Mouse (Mus musculus) MEL-GATA-1-ER (cell line): ENCODE measurements at regions not wholly inside any gene's neighbourhood (a gene's known extent, or its start where the extent isn't known, plus 50 kb on each side); places are given as distances from the start of the nearest gene placed in this dataset.
"Not testable (repeated sequence)": the region's sequence is repeated elsewhere in the genome, so short reads cannot be mapped to it uniquely, and the experiment has no call there.

Source experiments
- DNase-seq: peaks from one replicate; pipeline ENCODE4 v3.0.0-alpha.2; 2012; ENCODE audit warnings: low read depth; ENCODE audit errors: extremely low read depth

DNA sequence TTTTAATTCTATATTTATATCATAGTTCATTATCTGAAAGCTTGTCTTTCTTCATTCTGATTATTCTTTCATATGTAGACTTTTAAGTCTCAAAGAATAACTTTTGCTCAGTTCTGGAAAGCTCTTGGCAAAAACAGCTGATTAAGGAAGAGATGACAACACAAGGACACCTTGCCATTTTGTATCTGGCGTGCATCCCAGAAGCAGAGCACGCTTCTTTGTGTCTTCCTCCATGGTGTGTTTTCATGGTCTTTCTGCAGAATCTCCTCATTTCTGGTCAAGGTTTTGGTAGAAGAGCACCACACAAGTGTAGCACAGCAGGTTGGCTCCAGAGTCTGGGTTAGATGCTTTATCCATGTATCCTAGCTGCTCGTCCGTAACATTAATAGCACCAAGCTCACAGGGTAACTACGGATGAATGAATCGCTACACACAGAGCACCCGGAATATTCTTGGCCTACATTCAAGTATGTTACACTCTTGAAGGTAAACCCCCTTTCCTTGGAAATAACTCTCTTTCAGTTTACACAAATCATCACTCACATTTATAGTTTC lies 148.9 kb upstream of the Ddhd1 start:
- no peak for DNase-seq

DNA sequence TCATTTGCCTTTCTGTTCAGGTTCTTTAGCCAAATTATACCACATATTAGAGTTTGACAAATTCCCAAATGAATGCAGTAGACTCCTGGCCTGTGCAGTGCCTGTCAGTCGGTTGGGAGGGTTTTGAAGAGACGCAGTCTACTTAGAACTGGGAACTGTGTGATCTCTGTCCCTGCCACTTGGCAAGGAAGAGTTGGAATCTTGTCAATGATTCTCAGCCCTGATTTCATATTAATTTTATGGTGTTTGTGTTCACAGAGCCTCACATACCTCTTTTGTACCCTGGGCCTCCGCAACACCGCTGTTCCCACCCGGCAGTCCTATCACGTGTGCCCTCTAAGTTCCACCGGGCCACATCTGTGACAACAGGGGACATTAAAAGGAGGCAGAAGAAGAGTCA lies 149.8 kb upstream of the Ddhd1 start:
- DNase-seq = no peak

GRCm38 (mm10) chr14:45809491-45809890 lies 151.5 kb upstream of the Ddhd1 start:
- DNase-seq = no peak

DNA sequence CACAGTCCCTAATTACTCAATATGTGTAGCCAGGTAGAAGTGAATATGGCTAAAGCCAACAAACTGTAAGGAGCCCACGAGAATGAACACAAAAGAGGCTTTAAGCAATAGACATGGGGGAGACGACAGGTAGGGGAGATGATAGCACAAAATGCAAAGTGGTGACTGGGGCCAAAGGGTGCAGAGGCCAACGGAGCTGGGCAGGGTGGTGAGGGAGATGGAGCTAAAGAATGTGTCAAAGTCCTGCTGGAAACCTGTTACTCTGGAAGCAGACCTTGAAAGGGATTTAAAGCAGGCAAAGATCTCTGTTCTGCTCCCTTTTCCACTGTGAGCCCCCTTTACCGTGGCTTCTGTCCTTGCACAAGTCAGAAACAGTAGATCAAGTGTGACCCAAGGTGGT lies 152.2 kb upstream of the Ddhd1 start:
- DNase-seq = no peak

GRCm38 (mm10) chr14:45810630-45811029 lies 152.7 kb upstream of the Ddhd1 start:
- no peak for DNase-seq

DNA sequence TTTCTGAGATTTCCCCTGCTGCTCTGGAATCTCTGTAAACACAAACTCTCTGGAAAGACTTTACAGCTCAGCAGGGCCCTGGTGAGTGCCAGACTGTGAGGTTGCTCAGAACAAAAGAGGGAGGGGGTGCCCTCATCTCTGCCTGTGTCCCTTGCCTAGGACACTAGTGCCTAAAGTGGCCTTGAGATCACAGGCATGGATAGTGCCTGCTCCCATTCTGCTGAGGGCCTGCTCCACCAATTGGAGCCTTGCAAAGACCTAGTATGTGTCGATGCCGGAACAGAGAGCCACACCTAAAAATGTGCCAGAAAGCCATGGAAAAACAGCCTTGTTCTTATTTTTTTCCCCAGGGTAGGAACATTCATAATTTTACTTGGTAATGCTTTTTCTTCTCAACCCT lies 157.7 kb upstream of the Ddhd1 start:
- no peak for DNase-seq

GRCm38 (mm10) chr14:45816611-45817010 lies 158.7 kb upstream of the Ddhd1 start:
- not testable (repeated sequence) for DNase-seq

- DNase-seq = no peak
Observed at GRCm38 (mm10) chr14:45817756-45818155, 159.8 kb upstream of the Ddhd1 start.

DNA sequence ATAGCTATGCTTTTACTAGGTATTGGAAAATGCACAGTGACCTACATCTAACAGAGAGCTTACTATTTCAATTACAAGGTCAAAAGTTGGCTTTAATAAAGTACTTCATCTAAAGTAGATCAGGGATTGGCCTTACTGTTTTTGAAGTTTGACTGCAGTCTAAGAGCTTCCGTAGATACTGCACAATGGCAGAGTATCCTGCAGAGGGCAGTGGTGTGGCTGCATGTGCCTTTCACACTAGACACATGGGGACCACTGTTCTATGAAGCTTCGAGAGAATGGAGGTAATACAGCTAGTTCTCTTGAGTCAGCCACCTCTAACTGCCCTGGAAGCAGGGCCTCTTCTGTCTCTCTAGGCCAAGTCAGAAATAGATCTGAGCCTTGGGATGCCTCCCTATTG lies 166.7 kb upstream of the Ddhd1 start:
- no peak for DNase-seq

GRCm38 (mm10) chr14:45826023-45826422 lies 168.1 kb upstream of the Ddhd1 start:
- no peak for DNase-seq

DNA sequence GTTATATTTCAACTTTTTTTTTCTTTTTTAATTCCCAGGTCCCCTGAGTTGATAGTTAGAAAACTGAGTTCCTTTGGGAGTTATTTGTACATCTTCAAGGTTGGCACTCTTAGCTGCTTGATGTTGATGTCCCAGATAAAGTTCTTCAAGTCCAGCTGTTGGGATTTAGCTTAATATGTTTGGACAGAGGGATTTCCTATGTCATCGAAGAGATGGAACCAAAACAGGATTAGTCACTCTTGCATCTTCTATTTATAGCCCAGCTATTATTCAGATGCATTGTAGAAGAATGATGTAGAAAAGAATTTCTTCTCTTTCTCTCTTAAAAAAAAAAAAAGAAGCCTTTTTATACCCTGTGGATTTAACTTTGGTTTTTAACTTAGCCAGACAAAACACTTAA lies 169.2 kb upstream of the Ddhd1 start:
- no peak for DNase-seq

DNA sequence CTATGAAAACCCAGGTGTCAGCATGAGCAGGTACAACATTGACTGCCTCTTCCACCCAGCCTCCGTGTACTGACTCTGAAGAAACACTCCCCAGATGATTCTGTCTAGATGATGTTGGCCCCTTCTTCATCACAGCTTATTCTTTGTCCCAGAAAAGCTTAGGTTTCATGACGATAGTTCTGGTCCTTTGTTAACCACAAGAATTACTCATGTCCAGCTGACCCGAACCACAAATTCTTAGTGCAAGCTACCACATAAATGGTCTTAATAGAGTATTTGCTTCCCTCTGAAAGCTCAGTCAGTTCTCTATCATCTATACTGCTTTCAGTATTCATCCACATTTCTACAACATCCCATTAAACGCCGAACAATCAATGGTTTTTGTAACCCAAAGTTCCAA lies 172.5 kb upstream of the Ddhd1 start:
- DNase-seq = no peak

DNA sequence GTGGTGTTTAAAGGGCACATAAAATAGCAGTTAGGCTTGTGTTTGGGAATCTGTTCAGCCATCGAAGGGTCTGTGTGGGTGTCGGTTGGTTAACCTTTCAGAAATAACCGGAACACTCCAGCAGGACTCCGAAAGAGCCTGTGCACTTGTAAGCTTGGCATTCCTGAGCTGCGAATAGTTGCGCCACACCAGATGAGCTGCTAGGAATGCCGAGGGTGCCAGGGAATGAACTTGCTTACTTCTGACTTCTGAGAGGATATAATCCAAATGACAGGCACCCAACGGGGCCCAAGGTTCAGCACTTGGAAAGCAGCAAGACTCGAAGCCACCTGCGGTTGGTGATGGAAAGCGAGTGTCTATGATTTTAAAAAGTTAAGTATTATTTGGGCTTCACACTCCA lies 179.1 kb upstream of the Ddhd1 start:
- no peak for DNase-seq

DNA sequence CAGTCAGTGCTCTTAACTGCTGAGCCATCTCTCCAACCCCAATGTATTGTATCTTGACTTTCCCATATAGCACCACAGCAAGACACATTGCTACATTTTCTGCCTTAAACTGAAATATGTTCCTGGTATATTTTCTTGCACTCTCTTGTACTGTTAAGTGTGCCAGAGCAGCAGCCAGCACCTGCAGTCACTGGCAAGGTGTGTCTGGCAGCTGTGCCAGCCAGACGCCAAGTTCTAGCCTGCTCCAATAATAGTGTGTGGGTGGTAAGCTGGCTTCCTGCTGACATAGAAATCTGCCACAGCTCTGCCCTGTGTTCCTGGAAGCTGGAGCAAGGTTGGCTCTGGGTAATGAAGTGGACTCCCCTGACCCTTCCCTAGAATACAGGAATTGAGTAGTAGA lies 185.9 kb upstream of the Ddhd1 start:
- no peak for DNase-seq

GRCm38 (mm10) chr14:45850588-45850987 lies 192.6 kb upstream of the Ddhd1 start:
- no peak for DNase-seq

DNA sequence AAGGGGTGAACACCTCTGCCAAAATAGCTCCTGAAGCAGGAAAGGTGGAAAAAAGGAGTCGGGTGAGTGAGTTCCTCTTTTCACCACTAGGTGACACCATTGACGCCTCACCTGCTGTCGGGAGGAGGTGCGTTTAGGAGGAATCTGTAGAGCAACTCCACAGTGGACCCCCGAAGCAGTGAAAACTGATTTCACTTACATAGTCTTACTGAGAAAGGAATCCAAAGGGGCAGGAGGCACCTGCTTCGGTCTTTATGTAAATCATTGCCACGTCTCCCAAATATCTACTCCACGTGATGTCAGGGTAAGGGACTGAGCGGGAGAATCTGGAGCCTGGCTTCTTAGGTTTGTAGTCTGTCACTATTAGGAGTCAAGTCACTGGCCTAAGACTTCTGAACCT lies 220.5 kb upstream of the Ddhd1 start:
- DNase-seq = no peak

- DNase-seq = no peak
Observed at GRCm38 (mm10) chr14:45920783-45921182, 262.8 kb upstream of the Ddhd1 start.

- no peak for DNase-seq
Observed at GRCm38 (mm10) chr14:45943581-45943980, 285.6 kb upstream of the Ddhd1 start.

DNA sequence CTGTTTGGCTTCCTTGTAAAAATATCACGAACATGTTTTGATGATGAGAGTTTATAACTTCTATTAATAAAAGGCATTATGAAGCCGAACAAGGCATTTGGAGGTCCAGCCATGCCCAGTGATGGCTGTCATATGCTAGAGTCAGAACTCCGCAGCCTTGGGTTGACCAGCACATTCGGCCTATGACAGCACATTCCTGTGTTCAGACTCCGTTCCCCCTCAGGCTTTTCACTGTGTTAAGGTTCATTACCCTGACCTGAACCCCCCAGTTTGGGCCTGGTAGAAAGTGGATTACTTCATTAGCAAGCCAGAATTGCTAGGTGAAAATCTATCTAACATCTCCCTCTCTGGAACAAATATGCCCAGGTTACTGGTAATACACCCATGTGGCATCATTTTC lies 286.2 kb upstream of the Ddhd1 start:
- DNase-seq = no peak

DNA sequence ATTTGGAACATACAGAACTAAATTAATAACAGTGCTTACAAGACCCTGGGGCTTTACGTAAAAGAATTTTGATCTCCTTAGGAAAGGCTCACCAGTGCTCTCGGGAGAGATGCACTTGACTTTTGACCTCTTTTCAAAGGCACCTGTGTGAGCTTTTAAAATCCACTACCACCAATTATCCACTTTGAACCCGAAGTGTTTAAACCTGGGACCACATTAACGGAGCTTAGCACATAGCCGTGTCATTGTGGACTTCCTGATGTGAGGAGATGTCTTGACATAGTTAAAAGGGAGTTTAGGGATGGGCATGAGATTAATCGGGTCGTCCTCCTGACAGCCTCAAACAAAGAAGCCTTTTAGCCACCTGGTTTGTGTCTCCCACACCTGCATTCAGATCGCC lies 286.6 kb upstream of the Ddhd1 start:
- no peak for DNase-seq

GRCm38 (mm10) chr14:45956624-45957023 lies 298.7 kb upstream of the Ddhd1 start:
- no peak for DNase-seq

DNA sequence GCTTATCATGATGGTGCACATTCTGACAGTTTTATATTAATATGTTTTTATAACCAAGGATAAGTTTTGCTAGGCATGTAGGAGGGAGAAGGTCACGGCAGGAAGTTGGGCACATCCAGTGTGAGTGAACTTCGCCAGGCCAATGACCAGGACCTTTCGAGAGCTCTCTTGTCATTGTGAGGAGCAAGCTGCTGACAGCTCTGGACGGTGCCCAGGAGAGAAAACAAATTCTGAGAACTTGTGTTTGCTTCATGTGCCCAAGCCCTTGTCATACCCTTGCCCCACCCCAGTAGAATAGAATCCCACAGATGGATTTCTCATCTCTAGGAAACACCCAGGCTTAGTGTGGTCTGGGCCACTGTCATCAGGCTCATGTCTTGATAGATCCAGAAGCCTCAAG lies 304.5 kb upstream of the Ddhd1 start:
- no peak for DNase-seq

- no peak for DNase-seq
Observed at GRCm38 (mm10) chr14:45964043-45964442, 306.1 kb upstream of the Ddhd1 start.

GRCm38 (mm10) chr14:45983206-45983857 lies 325.4 kb upstream of the Ddhd1 start:
- DNase-seq = no peak
